Mouse (Mus musculus) left cerebral cortex, postnatal 10 days (tissue): ENCODE measurements around the gene H2-M9. TPM values are rescaled to one million over a fixed set of nuclear protein-coding genes. Genes with fewer than 3 reads are reported as not detected.

Experiments used
- DNase-seq, 2 experiments: peaks; one replicate each; pipeline ENCODE4 v3.0.0; 2021 to 2022; ENCODE audit warnings: low spot score in 2 of 2, mixed read lengths in 1 of 2; ENCODE audit errors: extremely low spot score in 1 of 2
- intact Hi-C: fragments of 180-260 bp; cut with DNase I; formaldehyde crosslinking; loops from one replicate; pipeline ENCODE4 v1.15.1; 2025
- total RNA-seq, 2 experiments: library from RNA; stranded (reverse); gene quantifications; 2 replicates each; pipeline ENCODE4 v1.2.3; 2021

Gene H2-M9
- not detected for total RNA-seq

- DNase-seq = no peak
- intact Hi-C loops = no loop called here
Measured at GRCm38 (mm10) chr17:36642566-36642965, at the start of gene H2-M9. H2-M9 (minus strand) TSS chr17:36642666.

- DNase-seq = no peak
- intact Hi-C loops = no loop called here
Measured at GRCm38 (mm10) chr17:36672119-36672518, 29.7 kb upstream of the H2-M9 start, which contains the start of gene H2-M1. H2-M1 (minus strand) TSS chr17:36672219.

Other genes with a start within 250 kb of the H2-M9 start
- gene H2-M10.4, start 180.3 kb downstream of the H2-M9 start, total RNA-seq = not detected
- gene H2-M11, start 95.6 kb downstream of the H2-M9 start, total RNA-seq = not detected
- not detected for gene H2-M1, start 29.6 kb upstream of the H2-M9 start, total RNA-seq
- gene H2-M10.5, start 130.2 kb upstream of the H2-M9 start, total RNA-seq = not detected
- not detected for gene H2-M10.6, start 169.5 kb upstream of the H2-M9 start, total RNA-seq
- gene Trim26, start 194.5 kb upstream of the H2-M9 start, total RNA-seq = 10 to 100 TPM; 30.1 to 30.3 TPM
- gene Trim15, start 224.5 kb upstream of the H2-M9 start, total RNA-seq = not detected
- under 1 TPM in 1 of 2 experiments, not detected in 1; 0.19 TPM for gene Trim10, start 226.9 kb upstream of the H2-M9 start, total RNA-seq
- not detected for gene Trim40, start 247.5 kb upstream of the H2-M9 start, total RNA-seq